In the genomic region with DNA sequence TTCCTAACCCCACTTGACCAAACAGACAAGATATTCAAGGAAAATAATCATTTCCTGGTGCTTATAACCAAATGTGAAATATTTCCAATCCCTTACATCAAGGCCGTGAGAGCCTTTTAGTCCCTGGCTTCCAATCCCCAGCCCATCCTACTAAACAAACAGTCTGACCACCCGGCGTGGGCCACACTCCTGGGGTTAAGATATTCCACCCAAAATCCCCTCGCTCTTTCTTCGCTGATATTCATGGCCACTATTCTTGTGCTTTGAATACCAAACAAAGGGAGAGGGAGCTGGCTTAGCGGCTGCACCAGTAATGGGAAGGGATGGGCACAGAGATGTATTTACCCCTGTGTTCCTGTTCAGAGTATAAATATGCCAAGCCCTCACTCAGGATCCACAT, we compare ENCODE assay signal across 20 mouse cellular contexts.
DNase-seq lines count a peak whose midpoint lies in the region; ATAC-seq and TF ChIP-seq lines count a peak whose summit lies in the region.
"Had no signal": no experiment of that assay in that cellular context is flagged by ENCODE, and none has a peak within 500 bp of the region (broad histone marks: within the 10 kb centered on the region; RNA-seq: fewer than 3 reads in every experiment).

No protein-coding gene starts in this region.

- TF ChIP-seq CTCF in brain, embryonic 14.5 days (IDR thresholded peaks at IDR 0.05; ENCODE audit: borderline replicate concordance, extremely low read depth, insufficient read depth, insufficient read length): no peak

- intact Hi-C loops in heart, postnatal 25 days (cut with DNase I): no loop called here

- TF ChIP-seq POLR2A in brain, embryonic 14.5 days (IDR thresholded peaks at IDR 0.05; ENCODE audit: borderline replicate concordance, extremely low read depth, insufficient read depth, insufficient read length, poor library complexity, severe bottlenecking): no peak

- no peak overlapping the region for H3K27ac ChIP-seq in hindbrain, embryonic 11.5 days (ENCODE audit: low read depth, low read length)
- no peak overlapping the region for H3K27ac ChIP-seq in hindbrain, embryonic 12.5 days
- no peak overlapping the region for H3K27ac ChIP-seq in midbrain, embryonic 14.5 days (replicated peaks; ENCODE audit: low read depth, low read length)
- H3K27ac ChIP-seq: embryonic facial prominence, embryonic 15.5 days; heart, adult 2 months; heart, embryonic 15.5 days; hindbrain, embryonic 13.5 days; intestine, embryonic 15.5 days had no signal

- no peaks in the 10 kb centered on the region for H3K36me3 ChIP-seq in hindbrain, embryonic 11.5 days (ENCODE audit: control insufficient read depth, insufficient read depth, low read length)
- no peaks in the 10 kb centered on the region for H3K36me3 ChIP-seq in hindbrain, embryonic 12.5 days
- H3K36me3 ChIP-seq in midbrain, embryonic 14.5 days (ENCODE audit: control insufficient read depth, insufficient read depth, low read length): no peaks in the 10 kb centered on the region
- H3K36me3 ChIP-seq: embryonic facial prominence, embryonic 15.5 days; heart, embryonic 15.5 days; hindbrain, embryonic 13.5 days; intestine, embryonic 15.5 days had no signal

- peak; percentile 30 for DNase-seq in hindbrain, embryonic 11.5 days (ENCODE audit: low spot score)
- DNase-seq in brain, embryonic 14.5 days (ENCODE audit: low read depth): peak; percentile 8
- DNase-seq in embryo, embryonic 10.5 days (ENCODE audit: low spot score): peak; percentile 54
- peak; percentile 25 for DNase-seq in midbrain, embryonic 14.5 days
- DNase-seq in heart, postnatal 25 days (ENCODE audit: low spot score): no peak
- DNase-seq: adrenal gland, adult 2 months; adrenal gland, postnatal 25 days; cerebellum, adult 2 months; cerebellum, postnatal 14 days; gastrocnemius, postnatal 14 days; heart, adult 2 months; heart, postnatal 14 days had no signal

- peaks cover 3% of the 10 kb centered on the region for H3K4me1 ChIP-seq in hindbrain, embryonic 11.5 days (replicated peaks; ENCODE audit: control insufficient read depth, insufficient read depth, low read length)
- peaks cover 20% of the 10 kb centered on the region for H3K4me1 ChIP-seq in hindbrain, embryonic 12.5 days
- H3K4me1 ChIP-seq in midbrain, embryonic 14.5 days (ENCODE audit: control insufficient read depth, insufficient read depth, low read length): peaks cover 17% of the 10 kb centered on the region; the same call in 1 of the 2 replicates
- H3K4me1 ChIP-seq: embryonic facial prominence, embryonic 15.5 days; heart, embryonic 15.5 days; intestine, embryonic 15.5 days had no signal

- WGBS in hindbrain, embryonic 11.5 days: 25% methylated on average over 6 of the region's 6 CpGs
- 22% methylated on average over 6 of the region's 6 CpGs for WGBS in hindbrain, embryonic 12.5 days
- WGBS in midbrain, embryonic 14.5 days: 6% methylated on average over 6 of the region's 6 CpGs

- no peaks in the 10 kb centered on the region for H3K9me3 ChIP-seq in hindbrain, embryonic 11.5 days (ENCODE audit: control insufficient read depth, low read length)
- no peaks in the 10 kb centered on the region for H3K9me3 ChIP-seq in hindbrain, embryonic 12.5 days (replicated peaks)
- no peaks in the 10 kb centered on the region for H3K9me3 ChIP-seq in midbrain, embryonic 14.5 days (ENCODE audit: control insufficient read depth, low read length)
- H3K9me3 ChIP-seq: embryonic facial prominence, embryonic 15.5 days; heart, embryonic 15.5 days; hindbrain, embryonic 13.5 days; intestine, embryonic 15.5 days had no signal

- H3K27me3 ChIP-seq in hindbrain, embryonic 11.5 days (ENCODE audit: control insufficient read depth, insufficient read depth, low read length): peaks cover 72% of the 10 kb centered on the region
- peaks cover 91% of the 10 kb centered on the region for H3K27me3 ChIP-seq in hindbrain, embryonic 12.5 days
- H3K27me3 ChIP-seq in midbrain, embryonic 14.5 days (ENCODE audit: control insufficient read depth, insufficient read depth, low read length): peaks cover 71% of the 10 kb centered on the region
- H3K27me3 ChIP-seq: embryonic facial prominence, embryonic 15.5 days; heart, embryonic 15.5 days; intestine, embryonic 15.5 days had no signal

- H3K4me3 ChIP-seq in hindbrain, embryonic 11.5 days (ENCODE audit: low read depth, low read length): no peak overlapping the region
- no peak overlapping the region for H3K4me3 ChIP-seq in hindbrain, embryonic 12.5 days
- no peak overlapping the region for H3K4me3 ChIP-seq in midbrain, embryonic 14.5 days (replicated peaks; ENCODE audit: low read depth, low read length)
- H3K4me3 ChIP-seq: embryonic facial prominence, embryonic 15.5 days; erythroblast, embryonic 14.5 days; heart, adult 2 months; heart, embryonic 15.5 days; hindbrain, embryonic 13.5 days; intestine, embryonic 15.5 days had no signal

- peak; percentile 31; the same call in 1 of the 2 replicates for ATAC-seq in hindbrain, embryonic 11.5 days (ENCODE audit: low FRiP score)
- ATAC-seq in hindbrain, embryonic 12.5 days (ENCODE audit: low FRiP score): no peak
- no peak for ATAC-seq in midbrain, embryonic 14.5 days (ENCODE audit: low FRiP score, low TSS enrichment)
- ATAC-seq: forebrain, embryonic 16.5 days; intestine, embryonic 15.5 days had no signal

- H3K9ac ChIP-seq in hindbrain, embryonic 11.5 days (ENCODE audit: low read depth, low read length): no peak overlapping the region
- H3K9ac ChIP-seq in hindbrain, embryonic 12.5 days: no peak overlapping the region
- H3K9ac ChIP-seq in midbrain, embryonic 14.5 days (replicated peaks; ENCODE audit: low read length): no peak overlapping the region
- H3K9ac ChIP-seq: embryonic facial prominence, embryonic 15.5 days; heart, embryonic 15.5 days; hindbrain, embryonic 13.5 days; intestine, embryonic 15.5 days had no signal

- H3K4me2 ChIP-seq in hindbrain, embryonic 11.5 days (replicated peaks; ENCODE audit: low read depth, low read length): no peak overlapping the region
- H3K4me2 ChIP-seq in hindbrain, embryonic 12.5 days (replicated peaks): no peak overlapping the region
- no peak overlapping the region for H3K4me2 ChIP-seq in midbrain, embryonic 14.5 days (ENCODE audit: low read length)
- H3K4me2 ChIP-seq: embryonic facial prominence, embryonic 15.5 days; heart, embryonic 11.5 days; heart, embryonic 15.5 days; hindbrain, embryonic 13.5 days; intestine, embryonic 15.5 days had no signal
